Mouse (Mus musculus): ENCODE data around the gene Vps37b.

- TF ChIP-seq CTCF (IDR thresholded peaks at IDR 0.05; ENCODE audit: borderline replicate concordance, control insufficient read depth, extremely low read depth, insufficient read depth, low read length, poor library complexity) (no peak), POLR2A (IDR thresholded peaks at IDR 0.05; ENCODE audit: control insufficient read depth, extremely low read depth, insufficient read depth, low read length, poor library complexity) (no peak)
Observed at GRCm38 (mm10) chr5:124017941-124018340, 14.1 kb downstream of the Vps37b start.

Measured in thymus, adult 2 months (tissue).